Mouse (Mus musculus): ENCODE measurements around the gene Trim71. TPM values are rescaled to one million over a fixed set of nuclear protein-coding genes. Genes with fewer than 3 reads are reported as not detected.
"Not testable (repeated sequence)": the region's sequence is repeated elsewhere in the genome, so short reads cannot be mapped to it uniquely, and the experiment has no call there.

The Trim71 gene
- total and polyA plus RNA-seq, 2 experiments, result not detected

GRCm38 (mm10) chr9:114522041-114522440 lies 42.1 kb downstream of the Trim71 start:
- Histone ChIP-seq H3K4me3 (ENCODE audit: insufficient read depth, low read depth, low read length) (no peak overlapping the region), H3K9ac (ENCODE audit: low read depth, low read length) (no peak overlapping the region), H3K27me3 (ENCODE audit: control insufficient read depth, insufficient read depth, low read length) (no peaks in the 10 kb centered on the region), H3K4me1 (ENCODE audit: control insufficient read depth, insufficient read depth, low read length) (0 out of 2 replicates have a peak, but pooled peaks cover 4% of the 10 kb centered on the region), H3K27ac (replicated peaks; ENCODE audit: insufficient read depth, low read depth, low read length) (no peak overlapping the region), H3K79me2 (ENCODE audit: control insufficient read depth, insufficient read depth, low read length) (no peaks in the 10 kb centered on the region), H3K36me3 (ENCODE audit: control insufficient read depth, insufficient read depth, low read length) (no peaks in the 10 kb centered on the region)
- no peak for DNase-seq (ENCODE audit: extremely low read depth, low read depth, low spot score)
- 59% methylated on average over 5 of the region's 5 CpGs for WGBS
- TF ChIP-seq CTCF (IDR thresholded peaks at IDR 0.05; ENCODE audit: low read depth, low read length), result 0 out of 2 replicates have a peak, but pooled peaks have one; percentile 22
- no peak for TF ChIP-seq POLR2A (IDR thresholded peaks at IDR 0.05; ENCODE audit: extremely low read depth, insufficient read depth, low read length)

GRCm38 (mm10) chr9:114520529-114520928 lies 43.6 kb downstream of the Trim71 start:
- H3K27me3 ChIP-seq (ENCODE audit: control insufficient read depth, insufficient read depth, low read length); H3K27ac ChIP-seq (replicated peaks; ENCODE audit: insufficient read depth, low read depth, low read length); H3K4me3 ChIP-seq (ENCODE audit: insufficient read depth, low read depth, low read length); H3K79me2 ChIP-seq (ENCODE audit: control insufficient read depth, insufficient read depth, low read length); DNase-seq (ENCODE audit: extremely low read depth, low read depth, low spot score); H3K9ac ChIP-seq (ENCODE audit: low read depth, low read length); H3K4me1 ChIP-seq (ENCODE audit: control insufficient read depth, insufficient read depth, low read length); H3K36me3 ChIP-seq (ENCODE audit: control insufficient read depth, insufficient read depth, low read length): not testable (repeated sequence)
- 65% methylated on average over 4 of the region's 4 CpGs for WGBS

GRCm38 (mm10) chr9:114518812-114519477 lies 45.2 kb downstream of the Trim71 start:
- no peak overlapping the region for H3K27ac ChIP-seq (replicated peaks; ENCODE audit: insufficient read depth, low read depth, low read length)
- no peak for TF ChIP-seq CTCF (IDR thresholded peaks at IDR 0.05; ENCODE audit: low read depth, low read length)
- TF ChIP-seq POLR2A (IDR thresholded peaks at IDR 0.05; ENCODE audit: extremely low read depth, insufficient read depth, low read length), result no peak
- H3K4me3 ChIP-seq (ENCODE audit: insufficient read depth, low read depth, low read length), result no peak overlapping the region

GRCm38 (mm10) chr9:114517924-114518497 lies 46.2 kb downstream of the Trim71 start:
- Histone ChIP-seq H3K27ac (replicated peaks; ENCODE audit: insufficient read depth, low read depth, low read length) (no peak overlapping the region), H3K9ac (ENCODE audit: low read depth, low read length) (no peak overlapping the region), H3K79me2 (ENCODE audit: control insufficient read depth, insufficient read depth, low read length) (no peaks in the 10 kb centered on the region), H3K4me1 (ENCODE audit: control insufficient read depth, insufficient read depth, low read length) (no peaks in the 10 kb centered on the region), H3K27me3 (ENCODE audit: control insufficient read depth, insufficient read depth, low read length) (0 out of 2 replicates have a peak, but pooled peaks cover 3% of the 10 kb centered on the region), H3K4me3 (ENCODE audit: insufficient read depth, low read depth, low read length) (no peak overlapping the region), H3K36me3 (ENCODE audit: control insufficient read depth, insufficient read depth, low read length) (no peaks in the 10 kb centered on the region)
- no peak for DNase-seq (ENCODE audit: extremely low read depth, low read depth, low spot score)
- WGBS, result 80% methylated on average over 13 of the region's 13 CpGs
- no peak for TF ChIP-seq CTCF (IDR thresholded peaks at IDR 0.05; ENCODE audit: low read depth, low read length)
- no peak for TF ChIP-seq POLR2A (IDR thresholded peaks at IDR 0.05; ENCODE audit: extremely low read depth, insufficient read depth, low read length)

More at GRCm38 (mm10) chr9:114518812-114519477, 45.2 kb downstream of the Trim71 start:
- Histone ChIP-seq H3K9ac (ENCODE audit: low read depth, low read length) (no peak overlapping the region), H3K4me1 (ENCODE audit: control insufficient read depth, insufficient read depth, low read length) (no peaks in the 10 kb centered on the region), H3K27me3 (ENCODE audit: control insufficient read depth, insufficient read depth, low read length) (no peaks in the 10 kb centered on the region), H3K79me2 (ENCODE audit: control insufficient read depth, insufficient read depth, low read length) (no peaks in the 10 kb centered on the region), H3K36me3 (ENCODE audit: control insufficient read depth, insufficient read depth, low read length) (no peaks in the 10 kb centered on the region)
- WGBS, result 73% methylated on average over 9 of the region's 9 CpGs
- DNase-seq (ENCODE audit: extremely low read depth, low read depth, low spot score), result no peak

GRCm38 (mm10) chr9:114515364-114515763 lies 48.8 kb downstream of the Trim71 start, which contains the start of gene C130032M10Rik:
C130032M10Rik (plus strand) TSS chr9:114515697.
- Histone ChIP-seq H3K27ac (replicated peaks; ENCODE audit: insufficient read depth, low read depth, low read length) (no peak within 1 kb of the TSS), H3K4me1 (ENCODE audit: control insufficient read depth, insufficient read depth, low read length) (no peaks in the 10 kb centered on the region), H3K4me3 (ENCODE audit: insufficient read depth, low read depth, low read length) (no peak within 1 kb of the TSS), H3K9ac (ENCODE audit: low read depth, low read length) (no peak within 1 kb of the TSS), H3K27me3 (ENCODE audit: control insufficient read depth, insufficient read depth, low read length) (peaks cover 3% of the 10 kb centered on the region; the same call in 1 of the 2 replicates), H3K79me2 (ENCODE audit: control insufficient read depth, insufficient read depth, low read length) (no peaks in the 10 kb centered on the region), H3K36me3 (ENCODE audit: control insufficient read depth, insufficient read depth, low read length) (no peaks in the 10 kb centered on the region)
- no peak for DNase-seq (ENCODE audit: extremely low read depth, low read depth, low spot score)
- 79% methylated on average over 11 of the region's 11 CpGs for WGBS
- TF ChIP-seq POLR2A (IDR thresholded peaks at IDR 0.05; ENCODE audit: extremely low read depth, insufficient read depth, low read length) (no peak), CTCF (IDR thresholded peaks at IDR 0.05; ENCODE audit: low read depth, low read length) (no peak)

GRCm38 (mm10) chr9:114512831-114513230 lies 51.3 kb downstream of the Trim71 start:
- TF ChIP-seq CTCF (IDR thresholded peaks at IDR 0.05; ENCODE audit: low read depth, low read length) (no peak), POLR2A (IDR thresholded peaks at IDR 0.05; ENCODE audit: extremely low read depth, insufficient read depth, low read length) (no peak)
- H3K27me3 ChIP-seq (ENCODE audit: control insufficient read depth, insufficient read depth, low read length), result peaks cover 3% of the 10 kb centered on the region; the same call in 1 of the 2 replicates
- no peak for DNase-seq (ENCODE audit: extremely low read depth, low read depth, low spot score)
- H3K4me1 ChIP-seq (ENCODE audit: control insufficient read depth, insufficient read depth, low read length), result no peaks in the 10 kb centered on the region
- H3K9ac ChIP-seq (ENCODE audit: low read depth, low read length), result no peak overlapping the region
- H3K79me2 ChIP-seq (ENCODE audit: control insufficient read depth, insufficient read depth, low read length), result no peaks in the 10 kb centered on the region
- H3K36me3 ChIP-seq (ENCODE audit: control insufficient read depth, insufficient read depth, low read length), result no peaks in the 10 kb centered on the region
- H3K4me3 ChIP-seq (ENCODE audit: insufficient read depth, low read depth, low read length), result no peak overlapping the region
- WGBS, result 97% methylated on average over 21 of the region's 21 CpGs
- H3K27ac ChIP-seq (replicated peaks; ENCODE audit: insufficient read depth, low read depth, low read length), result no peak overlapping the region
